Comparison of ENCODE assay signal across 11 mouse cellular contexts in the genomic region with DNA sequence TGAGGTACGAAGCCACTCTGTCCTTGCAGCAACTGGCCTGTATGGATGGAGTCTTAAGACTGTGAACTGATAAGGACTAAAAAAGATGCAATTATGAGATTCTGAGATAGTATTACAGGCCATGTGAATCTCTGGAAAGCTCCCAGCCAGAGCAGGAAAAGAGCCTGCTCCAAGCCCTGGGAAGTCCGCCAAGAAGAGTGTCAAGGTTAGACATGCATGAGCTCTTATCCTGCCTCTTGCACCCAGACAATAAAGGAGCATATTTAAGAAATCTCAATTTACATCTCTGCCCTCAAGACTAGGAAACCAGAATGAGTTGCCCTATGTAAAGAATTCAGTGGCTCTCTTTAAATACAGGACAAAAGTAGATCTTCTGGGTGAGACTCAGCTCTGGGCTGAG.
DNase-seq lines count a peak whose midpoint lies in the region; ATAC-seq and TF ChIP-seq lines count a peak whose summit lies in the region.
"Had no signal": no experiment of that assay in that cellular context is flagged by ENCODE, and none has a peak within 500 bp of the region (broad histone marks: within the 10 kb centered on the region; RNA-seq: fewer than 3 reads in every experiment).

No protein-coding gene starts in this region.

- H3K36me3 ChIP-seq in heart, embryonic 15.5 days, result no peaks in the 10 kb centered on the region
- no peaks in the 10 kb centered on the region for H3K36me3 ChIP-seq in heart, embryonic 10.5 days
- no peaks in the 10 kb centered on the region for H3K36me3 ChIP-seq in lung, embryonic 14.5 days (ENCODE audit: insufficient read depth)
- H3K36me3 ChIP-seq: embryonic facial prominence, embryonic 15.5 days had no signal

- ATAC-seq in heart, embryonic 15.5 days (replicated peaks; ENCODE audit: insufficient number of reproducible peaks, insufficient read depth, low FRiP score, low read depth), result 0 out of 2 replicates have a peak, but pooled peaks have one; percentile 10
- ATAC-seq in lung, embryonic 14.5 days (ENCODE audit: insufficient read depth), result peak; percentile 63; the same call in 1 of the 2 replicates

- no peaks in the 10 kb centered on the region for H3K9me3 ChIP-seq in heart, embryonic 15.5 days (replicated peaks)
- H3K9me3 ChIP-seq in heart, embryonic 10.5 days, result no peaks in the 10 kb centered on the region
- no peaks in the 10 kb centered on the region for H3K9me3 ChIP-seq in lung, embryonic 14.5 days (ENCODE audit: low read depth, low read length)
- H3K9me3 ChIP-seq: embryonic facial prominence, embryonic 15.5 days had no signal

- no peak overlapping the region for H3K9ac ChIP-seq in heart, embryonic 15.5 days
- H3K9ac ChIP-seq in lung, embryonic 14.5 days, result no peak overlapping the region
- H3K9ac ChIP-seq: embryonic facial prominence, embryonic 15.5 days had no signal

- H3K4me2 ChIP-seq in heart, embryonic 15.5 days, result no peak overlapping the region
- H3K4me2 ChIP-seq in lung, embryonic 14.5 days, result no peak overlapping the region
- H3K4me2 ChIP-seq: embryonic facial prominence, embryonic 15.5 days had no signal

- H3K27ac ChIP-seq in heart, embryonic 15.5 days, result no peak overlapping the region
- H3K27ac ChIP-seq in heart, embryonic 10.5 days, result no peak overlapping the region
- H3K27ac ChIP-seq in lung, embryonic 14.5 days (ENCODE audit: low read depth), result no peak overlapping the region
- no peak overlapping the region for H3K27ac ChIP-seq in layer of hippocampus, adult 2 months
- H3K27ac ChIP-seq: embryonic facial prominence, embryonic 15.5 days had no signal

- DNase-seq in heart, embryonic 10.5 days (ENCODE audit: low spot score), result no peak
- peak; percentile 68 for DNase-seq in lung, embryonic 14.5 days
- DNase-seq in lung, adult 18-20 months, result no peak
- peak; percentile 18 to 25 for DNase-seq in adrenal gland, adult 18-20 months (ENCODE audit: low spot score in 2 of 2)
- DNase-seq in cerebellum, adult 8-10 months, result peak; percentile 72
- no peak for DNase-seq in layer of hippocampus, adult 2 months (ENCODE audit: low spot score in 2 of 2)
- no peak for DNase-seq in left cerebral cortex, postnatal 36 days (ENCODE audit: low spot score in 2 of 2)
- DNase-seq: lung, adult 2 months; spleen, adult 18-20 months had no signal

- intact Hi-C loops in left cerebral cortex, postnatal 36 days (cut with DNase I), result no loop called here

- H3K27me3 ChIP-seq in heart, embryonic 15.5 days, result no peaks in the 10 kb centered on the region
- H3K27me3 ChIP-seq in heart, embryonic 10.5 days (ENCODE audit: insufficient read depth, poor library complexity, severe bottlenecking), result no peaks in the 10 kb centered on the region
- H3K27me3 ChIP-seq in lung, embryonic 14.5 days (ENCODE audit: insufficient read depth, low read length), result no peaks in the 10 kb centered on the region
- H3K27me3 ChIP-seq: embryonic facial prominence, embryonic 15.5 days had no signal

- no peaks in the 10 kb centered on the region for H3K4me1 ChIP-seq in heart, embryonic 15.5 days (replicated peaks)
- H3K4me1 ChIP-seq in heart, embryonic 10.5 days, result no peaks in the 10 kb centered on the region
- H3K4me1 ChIP-seq in lung, embryonic 14.5 days (ENCODE audit: insufficient read depth), result no peaks in the 10 kb centered on the region
- H3K4me1 ChIP-seq: embryonic facial prominence, embryonic 15.5 days had no signal

- H3K4me3 ChIP-seq in heart, embryonic 15.5 days, result no peak overlapping the region
- H3K4me3 ChIP-seq in heart, embryonic 10.5 days, result no peak overlapping the region
- H3K4me3 ChIP-seq in lung, embryonic 14.5 days (ENCODE audit: low read depth, low read length), result no peak overlapping the region
- no peak overlapping the region for H3K4me3 ChIP-seq in layer of hippocampus, adult 2 months
- H3K4me3 ChIP-seq: embryonic facial prominence, embryonic 15.5 days had no signal

- no peak for TF ChIP-seq CTCF in lung, embryonic 14.5 days (IDR thresholded peaks at IDR 0.05; ENCODE audit: low read depth)
- no peak for TF ChIP-seq CTCF in layer of hippocampus, adult 2 months (conservative IDR thresholded peaks at IDR 0.05)

- WGBS in heart, embryonic 15.5 days, result 66% methylated on average over 2 of the region's 2 CpGs
- 89% methylated on average over 2 of the region's 2 CpGs for WGBS in heart, embryonic 10.5 days
- WGBS in lung, embryonic 14.5 days, result 67% methylated on average over 2 of the region's 2 CpGs

Comparison
In these comparisons a context has a peak if more than half of its experiments do, and no peak if none do; other contexts are left out.
1. DNase-seq: peak in lung, embryonic 14.5 days (single experiment), adrenal gland, adult 18-20 months (2 of 2) and cerebellum, adult 8-10 months (single experiment); none in heart, embryonic 10.5 days (single experiment), lung, adult 18-20 months (0 of 2), layer of hippocampus, adult 2 months (0 of 2) and left cerebral cortex, postnatal 36 days (0 of 2).